Mouse (Mus musculus) bone marrow macrophage, adult 2 months (primary cell): Measurements from ENCODE around the gene 1810024B03Rik.

Experiments used
- CTCF ChIP-seq: IDR thresholded peaks from 2 replicates; pipeline ENCODE4 v1.5.1; 2012; ENCODE audit warnings: low read depth, mild to moderate bottlenecking, low read length, moderate library complexity
- POLR2A ChIP-seq: IDR thresholded peaks from 2 replicates; pipeline ENCODE4 v1.6.1; 2012; ENCODE audit warnings: mild to moderate bottlenecking, low read depth, low read length, borderline replicate concordance

DNA sequence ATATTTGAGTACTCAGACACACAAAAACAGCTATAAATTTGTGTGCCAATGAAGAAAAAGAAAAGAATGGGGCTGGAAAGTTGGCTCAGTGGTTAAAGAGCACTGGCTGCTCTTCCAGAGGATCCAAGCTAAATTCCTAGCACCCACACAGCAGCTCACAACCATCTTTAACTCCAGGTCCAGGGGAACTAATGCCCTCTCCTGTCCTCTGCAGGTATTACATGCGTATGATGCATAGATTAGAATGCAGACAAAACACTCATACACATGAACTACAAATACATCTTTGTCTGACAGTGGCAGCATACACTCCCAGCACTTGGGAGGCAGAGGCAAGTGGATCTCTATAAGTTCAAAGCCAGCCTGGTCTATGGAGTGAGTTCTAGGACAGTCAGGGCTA is 68.5 kb downstream of the 1810024B03Rik start:
- no peak for TF ChIP-seq CTCF
- TF ChIP-seq POLR2A, result no peak
